Mouse (Mus musculus) liver, adult (tissue): ENCODE results near the gene Nlrc5.

Experiments
- GATA4 ChIP-seq: IDR thresholded peaks from 2 replicates; pipeline ENCODE4 v1.6.1; 2014; ENCODE audit warnings: mild to moderate bottlenecking, low read length; ENCODE audit not compliant: insufficient replicate concordance

Nlrc5 gene

GRCm38 (mm10) chr8:94408443-94409080 lies 25.6 kb upstream of the Nlrc5 start:
- no peak for TF ChIP-seq GATA4

GRCm38 (mm10) chr8:94409523-94409922 lies 24.6 kb upstream of the Nlrc5 start:
- TF ChIP-seq GATA4: no peak

GRCm38 (mm10) chr8:94412518-94412917 lies 21.6 kb upstream of the Nlrc5 start:
- TF ChIP-seq GATA4: no peak

GRCm38 (mm10) chr8:94413509-94413908 lies 20.6 kb upstream of the Nlrc5 start:
- TF ChIP-seq GATA4: no peak

GRCm38 (mm10) chr8:94415218-94415617 lies 18.9 kb upstream of the Nlrc5 start:
- no peak for TF ChIP-seq GATA4

GRCm38 (mm10) chr8:94418017-94418416 lies 16.1 kb upstream of the Nlrc5 start:
- TF ChIP-seq GATA4: no peak

GRCm38 (mm10) chr8:94422270-94422669 lies 11.9 kb upstream of the Nlrc5 start:
- no peak for TF ChIP-seq GATA4

GRCm38 (mm10) chr8:94427953-94428352 lies 6.2 kb upstream of the Nlrc5 start:
- no peak for TF ChIP-seq GATA4

GRCm38 (mm10) chr8:94428420-94428819 lies 5.7 kb upstream of the Nlrc5 start:
- no peak for TF ChIP-seq GATA4

GRCm38 (mm10) chr8:94429376-94429775 lies 4.8 kb upstream of the Nlrc5 start:
- no peak for TF ChIP-seq GATA4

GRCm38 (mm10) chr8:94432212-94432611 lies 1.9 kb upstream of the Nlrc5 start:
- TF ChIP-seq GATA4: no peak

- TF ChIP-seq GATA4: no peak
Measured at GRCm38 (mm10) chr8:94434958-94435357, 802 bp downstream of the Nlrc5 start.

- no peak for TF ChIP-seq GATA4
Measured at GRCm38 (mm10) chr8:94435397-94436111, 1.4 kb downstream of the Nlrc5 start.

- no peak for TF ChIP-seq GATA4
Measured at GRCm38 (mm10) chr8:94436112-94436572, 2.0 kb downstream of the Nlrc5 start.

- no peak for TF ChIP-seq GATA4
Measured at GRCm38 (mm10) chr8:94436900-94437299, 2.7 kb downstream of the Nlrc5 start.

GRCm38 (mm10) chr8:94438659-94439058 lies 4.5 kb downstream of the Nlrc5 start:
- TF ChIP-seq GATA4: no peak
